Mouse (Mus musculus): Measurements from ENCODE around the gene Dot1l. TPM values are rescaled to one million over a fixed set of nuclear protein-coding genes. Genes with fewer than 3 reads are reported as not detected.
A peak's percentile ranks its signal among the peaks of the same experiment; 100 is the strongest.

Gene Dot1l
- polyA plus RNA-seq, 1 experiment from 2014 or later: 21.6 TPM

DNA sequence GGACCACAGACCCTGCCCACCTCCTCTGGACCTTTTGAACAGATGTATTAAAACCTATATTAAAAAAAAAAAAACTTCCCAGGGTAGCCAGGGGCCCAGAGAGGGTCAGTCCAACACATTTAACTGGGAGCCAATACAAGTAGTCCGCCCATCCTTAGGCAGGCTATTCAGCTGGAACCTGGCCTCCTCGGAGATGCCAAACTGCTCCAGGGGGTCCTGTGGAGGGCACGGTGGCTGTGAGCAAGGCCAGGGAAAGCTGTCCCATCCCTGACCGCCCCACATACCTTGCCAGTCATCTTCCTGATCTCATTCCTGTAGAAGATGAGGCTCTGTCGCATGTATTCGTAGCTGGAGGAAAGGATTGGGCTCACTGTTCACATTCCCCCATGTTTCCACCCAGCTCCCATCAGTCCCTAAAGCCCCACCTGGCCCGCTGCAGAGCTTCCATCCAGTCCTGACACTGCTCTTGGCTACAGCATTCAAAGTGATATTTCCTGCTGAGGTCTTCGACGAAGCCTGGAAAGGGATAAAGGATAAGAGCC lies 41.4 kb downstream of the Dot1l start:
- WGBS: 81% methylated on average over 9 of the region's 9 CpGs
- Histone ChIP-seq H3K36me3 (peaks cover 46% of the 10 kb centered on the region), H3K27me3 (no peaks in the 10 kb centered on the region), H3K9ac (peak overlapping the region; percentile 99; the same call in 1 of the 2 replicates), H3K4me1 (replicated peaks) (peaks cover 35% of the 10 kb centered on the region), H3K9me3 (no peaks in the 10 kb centered on the region), H3K27ac (replicated peaks) (no peak overlapping the region), H3K4me3 (peak overlapping the region; percentile 96), H3K4me2 (peak overlapping the region; percentile 82)
- no peak for ATAC-seq (ENCODE audit: low FRiP score, low read depth)

GRCm38 (mm10) chr10:80797186-80798149 lies 42.5 kb downstream of the Dot1l start:
- H3K9me3 ChIP-seq: no peaks in the 10 kb centered on the region
- peak overlapping the region; percentile 99 for H3K9ac ChIP-seq
- WGBS: 3% methylated on average over 53 of the region's 59 CpGs
- H3K36me3 ChIP-seq: peaks cover 46% of the 10 kb centered on the region
- peaks cover 35% of the 10 kb centered on the region for H3K4me1 ChIP-seq (replicated peaks)
- H3K27ac ChIP-seq (replicated peaks): peak overlapping the region; percentile 99
- peak; percentile 77 for ATAC-seq (ENCODE audit: low FRiP score, low read depth)
- H3K27me3 ChIP-seq: no peaks in the 10 kb centered on the region
- peak overlapping the region; percentile 96 for H3K4me3 ChIP-seq
- peak overlapping the region; percentile 82 for H3K4me2 ChIP-seq

GRCm38 (mm10) chr10:80798150-80799006 lies 43.4 kb downstream of the Dot1l start, which contains the start of the genes Sf3a2 and Plekhj1:
Gene Sf3a2 (plus strand): TSS chr10:80798198.
Gene Plekhj1 (minus strand): TSS chr10:80798626.
- peaks cover 45% of the 10 kb centered on the region for H3K36me3 ChIP-seq
- ATAC-seq (ENCODE audit: low FRiP score, low read depth): peak; percentile 92
- WGBS: under 1% methylated on average over 104 of the region's 104 CpGs

GRCm38 (mm10) chr10:80799070-80799566 lies 44.1 kb downstream of the Dot1l start:
- Histone ChIP-seq H3K4me2 (peak overlapping the region; percentile 82), H3K9ac (peak overlapping the region; percentile 99), H3K4me3 (peak overlapping the region; percentile 96), H3K27ac (replicated peaks) (peak overlapping the region; percentile 99), H3K4me1 (replicated peaks) (peaks cover 35% of the 10 kb centered on the region), H3K9me3 (no peaks in the 10 kb centered on the region), H3K27me3 (no peaks in the 10 kb centered on the region), H3K36me3 (peaks cover 44% of the 10 kb centered on the region)
- ATAC-seq (ENCODE audit: low FRiP score, low read depth): no peak
- 3% methylated on average over 18 of the region's 18 CpGs for WGBS

More at GRCm38 (mm10) chr10:80798150-80799006, 43.4 kb downstream of the Dot1l start, which contains the start of the genes Sf3a2 and Plekhj1:
- Histone ChIP-seq H3K9me3 (no peaks in the 10 kb centered on the region), H3K4me3 (peak within 1 kb of the TSS; percentile 96), H3K4me1 (replicated peaks) (peaks cover 35% of the 10 kb centered on the region), H3K27ac (replicated peaks) (peak within 1 kb of the TSS; percentile 99), H3K27me3 (no peaks in the 10 kb centered on the region), H3K9ac (peak within 1 kb of the TSS; percentile 99), H3K4me2 (peak within 1 kb of the TSS; percentile 82)

- H3K4me1 ChIP-seq (replicated peaks): peaks cover 34% of the 10 kb centered on the region
- no peak overlapping the region for H3K27ac ChIP-seq (replicated peaks)
- ATAC-seq (ENCODE audit: low FRiP score, low read depth): no peak
- peaks cover 37% of the 10 kb centered on the region for H3K36me3 ChIP-seq
- H3K27me3 ChIP-seq: no peaks in the 10 kb centered on the region; the same call in 1 of the 2 replicates
- H3K9me3 ChIP-seq: no peaks in the 10 kb centered on the region
- H3K4me2 ChIP-seq: no peak overlapping the region
- H3K4me3 ChIP-seq: no peak overlapping the region
- WGBS: 88% methylated on average over 10 of the region's 10 CpGs
- no peak overlapping the region for H3K9ac ChIP-seq
Observed at GRCm38 (mm10) chr10:80802204-80802912, 47.4 kb downstream of the Dot1l start.

GRCm38 (mm10) chr10:80802996-80803395 lies 48.0 kb downstream of the Dot1l start:
- 90% methylated on average over 3 of the region's 3 CpGs for WGBS
- H3K9ac ChIP-seq: no peak overlapping the region
- peaks cover 37% of the 10 kb centered on the region for H3K36me3 ChIP-seq
- H3K9me3 ChIP-seq: no peaks in the 10 kb centered on the region
- ATAC-seq (ENCODE audit: low FRiP score, low read depth): no peak
- H3K27ac ChIP-seq (replicated peaks): no peak overlapping the region
- no peaks in the 10 kb centered on the region; the same call in 1 of the 2 replicates for H3K27me3 ChIP-seq
- no peak overlapping the region for H3K4me2 ChIP-seq
- peaks cover 40% of the 10 kb centered on the region for H3K4me1 ChIP-seq (replicated peaks)
- H3K4me3 ChIP-seq: no peak overlapping the region

DNA sequence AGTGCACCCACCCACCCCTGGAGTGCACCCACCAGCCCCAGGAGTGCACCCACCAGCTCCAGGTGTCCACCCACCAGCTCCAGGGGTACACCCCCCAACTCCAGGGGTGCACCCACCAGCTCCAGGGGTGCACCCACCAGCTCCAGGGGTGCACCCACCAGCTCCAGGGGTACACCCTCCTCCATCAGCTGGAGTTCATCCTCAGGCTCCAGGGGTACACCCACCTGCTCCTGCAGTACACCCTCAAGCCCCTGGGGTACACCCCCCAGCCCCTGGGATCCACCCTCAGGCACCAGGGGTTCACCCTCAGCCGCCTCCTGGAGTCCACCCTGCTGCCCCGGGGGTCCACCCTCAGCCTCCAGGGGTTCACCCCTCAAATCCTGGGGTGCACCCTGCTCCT lies 49.3 kb downstream of the Dot1l start:
- H3K4me1 ChIP-seq (replicated peaks): peaks cover 49% of the 10 kb centered on the region

GRCm38 (mm10) chr10:80804916-80805315 lies 49.9 kb downstream of the Dot1l start, which contains the start of gene Amh:
Gene Amh (plus strand): TSS chr10:80805243.
- Histone ChIP-seq H3K4me1 (replicated peaks) (peaks cover 44% of the 10 kb centered on the region), H3K27ac (replicated peaks) (no peak within 1 kb of the TSS), H3K36me3 (peaks cover 37% of the 10 kb centered on the region), H3K9me3 (no peaks in the 10 kb centered on the region), H3K4me2 (no peak within 1 kb of the TSS), H3K9ac (no peak within 1 kb of the TSS), H3K4me3 (no peak within 1 kb of the TSS), H3K27me3 (peaks cover 16% of the 10 kb centered on the region)
- ATAC-seq (ENCODE audit: low FRiP score, low read depth): no peak
- WGBS: 79% methylated on average over 6 of the region's 6 CpGs

More for the DNA sequence above, 49.3 kb downstream of the Dot1l start:
- H3K9ac ChIP-seq: no peak overlapping the region
- H3K4me3 ChIP-seq: no peak overlapping the region
- peaks cover 37% of the 10 kb centered on the region for H3K36me3 ChIP-seq
- H3K4me2 ChIP-seq: no peak overlapping the region
- no peaks in the 10 kb centered on the region for H3K9me3 ChIP-seq
- peaks cover 12% of the 10 kb centered on the region for H3K27me3 ChIP-seq
- 100% methylated on average over 2 of the region's 2 CpGs for WGBS
- no peak overlapping the region for H3K27ac ChIP-seq (replicated peaks)
- ATAC-seq (ENCODE audit: low FRiP score, low read depth): no peak

DNA sequence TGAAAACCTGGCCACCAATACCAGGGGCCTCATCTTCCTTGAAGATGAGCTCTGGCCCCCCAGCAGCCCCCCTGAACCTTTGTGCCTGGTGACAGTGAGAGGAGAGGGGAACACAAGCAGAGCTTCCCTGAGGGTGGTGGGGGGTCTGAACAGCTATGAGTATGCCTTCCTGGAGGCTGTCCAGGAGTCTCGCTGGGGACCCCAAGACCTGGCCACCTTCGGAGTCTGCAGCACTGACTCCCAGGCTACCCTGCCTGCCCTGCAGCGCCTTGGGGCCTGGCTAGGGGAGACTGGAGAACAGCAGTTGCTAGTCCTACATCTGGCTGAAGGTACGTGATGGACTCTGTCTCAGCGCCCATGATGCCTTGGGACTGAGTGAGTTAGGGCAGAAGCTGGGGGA lies 50.3 kb downstream of the Dot1l start:
- Histone ChIP-seq H3K4me2 (no peak overlapping the region), H3K36me3 (peaks cover 37% of the 10 kb centered on the region), H3K9ac (no peak overlapping the region), H3K27ac (replicated peaks) (no peak overlapping the region), H3K9me3 (no peaks in the 10 kb centered on the region), H3K4me3 (no peak overlapping the region), H3K4me1 (replicated peaks) (peaks cover 44% of the 10 kb centered on the region), H3K27me3 (peaks cover 20% of the 10 kb centered on the region)
- WGBS: 82% methylated on average over 5 of the region's 5 CpGs
- ATAC-seq (ENCODE audit: low FRiP score, low read depth): no peak

- peak; percentile 7; the same call in 1 of the 2 replicates for ATAC-seq (ENCODE audit: low FRiP score, low read depth)
- Histone ChIP-seq H3K4me3 (no peak overlapping the region), H3K4me1 (replicated peaks) (peaks cover 42% of the 10 kb centered on the region), H3K9me3 (no peaks in the 10 kb centered on the region), H3K27ac (replicated peaks) (no peak overlapping the region), H3K4me2 (no peak overlapping the region), H3K36me3 (peaks cover 37% of the 10 kb centered on the region), H3K27me3 (peaks cover 26% of the 10 kb centered on the region), H3K9ac (0 out of 2 replicates have a peak overlapping the region, but pooled peaks have one; percentile 59)
- 15% methylated on average over 3 of the region's 3 CpGs for WGBS
Observed at GRCm38 (mm10) chr10:80805925-80806324, 50.9 kb downstream of the Dot1l start.

All from hindbrain, embryonic 15.5 days (tissue).